Mouse (Mus musculus): ENCODE measurements around the gene Plaa. TPM values are rescaled to one million over a fixed set of nuclear protein-coding genes. Genes with fewer than 3 reads are reported as not detected.

Plaa gene
- polyA plus RNA-seq (2012; rRNA removed; ENCODE audit: low replicate concordance), result 42.6 and 54.4 TPM in 2 replicates

DNA sequence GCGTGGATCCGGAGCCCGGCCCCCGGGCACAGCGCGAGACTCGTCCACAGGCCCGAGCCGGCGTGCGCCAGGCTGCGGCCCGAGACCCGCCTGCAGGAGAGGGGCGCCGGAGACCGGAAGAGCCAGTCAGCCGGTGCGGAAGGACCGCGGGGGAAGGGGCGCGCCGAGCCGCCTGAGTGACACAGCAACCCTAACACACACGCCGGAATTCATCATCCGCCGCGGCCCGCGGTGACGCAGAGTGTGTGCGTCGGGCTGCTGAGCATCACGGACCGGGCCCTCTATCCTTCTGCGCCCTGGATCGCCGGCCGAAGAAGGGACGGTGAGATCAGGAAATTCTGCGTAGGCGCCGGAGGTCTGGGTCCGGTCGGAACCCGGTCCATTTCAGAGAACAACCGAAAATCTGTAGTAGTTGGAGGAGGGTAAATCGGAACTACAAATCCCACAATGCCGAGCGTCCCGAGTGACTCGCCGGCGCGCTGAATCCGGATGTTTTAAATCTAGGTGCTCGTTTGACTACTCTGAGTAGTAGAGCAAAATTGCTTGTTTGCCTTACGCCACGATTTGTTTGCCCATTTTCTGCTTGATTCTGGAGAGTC is at the start of gene Plaa:
Plaa (minus strand) TSS at position 214 of the 599 bp plus-strand sequence.

DNA sequence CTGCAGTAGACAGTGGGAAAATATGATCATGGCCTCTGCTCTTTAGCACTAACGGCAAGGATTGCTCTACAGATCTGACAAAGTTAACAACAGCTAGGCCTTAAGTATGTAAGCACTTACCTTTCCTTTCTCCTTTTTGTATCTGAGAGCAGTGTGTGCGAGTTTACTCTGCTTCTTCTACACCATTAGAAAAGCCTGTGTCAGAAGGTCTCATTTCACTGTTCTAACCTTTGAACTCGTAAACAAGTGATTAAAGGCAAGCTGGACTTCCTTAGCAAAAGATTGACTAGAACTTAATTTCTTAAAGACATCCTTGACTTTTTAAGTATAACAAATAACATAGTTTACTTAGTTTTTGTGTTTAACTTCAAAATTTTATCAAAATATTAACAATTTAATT is 46.9 kb upstream of the Plaa start, which contains the start of gene Lrrc19:
Lrrc19 (minus strand) TSS at position 225 of the 400 bp plus-strand sequence.

DNA sequence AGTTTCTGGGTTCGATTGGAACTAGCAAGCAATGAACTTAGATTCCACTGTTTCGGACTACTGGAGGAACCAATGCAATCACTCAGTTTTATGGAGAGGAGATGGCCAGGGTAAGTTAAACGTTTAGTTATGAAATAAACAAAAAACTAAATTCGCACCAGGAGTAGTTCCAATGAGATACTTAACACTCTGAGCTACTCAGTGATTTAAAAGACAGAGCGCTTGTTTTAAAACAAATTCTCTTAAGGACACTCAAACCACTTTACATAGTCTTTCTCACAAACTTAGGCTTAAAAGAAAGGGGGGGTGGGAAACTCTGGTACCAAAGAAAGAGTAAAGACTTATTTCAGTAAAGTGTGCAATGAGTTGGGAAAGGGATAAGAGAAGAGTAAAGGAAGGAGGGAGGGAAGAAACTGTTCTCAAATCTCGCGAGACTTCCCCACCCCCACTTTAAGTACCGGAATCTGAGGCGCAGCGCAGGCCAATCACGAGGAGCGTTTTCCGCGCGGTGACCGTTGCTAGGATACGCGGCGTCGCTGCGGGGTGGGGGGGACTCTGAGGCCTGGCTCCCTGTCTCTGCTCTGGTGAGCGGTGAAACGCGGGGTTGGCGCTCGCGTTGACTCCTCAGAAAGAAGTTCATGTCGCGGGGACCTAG is 11.1 kb upstream of the Plaa start, which contains the start of gene Ift74:
Ift74 (plus strand) TSS at position 520 of the 655 bp plus-strand sequence.

DNA sequence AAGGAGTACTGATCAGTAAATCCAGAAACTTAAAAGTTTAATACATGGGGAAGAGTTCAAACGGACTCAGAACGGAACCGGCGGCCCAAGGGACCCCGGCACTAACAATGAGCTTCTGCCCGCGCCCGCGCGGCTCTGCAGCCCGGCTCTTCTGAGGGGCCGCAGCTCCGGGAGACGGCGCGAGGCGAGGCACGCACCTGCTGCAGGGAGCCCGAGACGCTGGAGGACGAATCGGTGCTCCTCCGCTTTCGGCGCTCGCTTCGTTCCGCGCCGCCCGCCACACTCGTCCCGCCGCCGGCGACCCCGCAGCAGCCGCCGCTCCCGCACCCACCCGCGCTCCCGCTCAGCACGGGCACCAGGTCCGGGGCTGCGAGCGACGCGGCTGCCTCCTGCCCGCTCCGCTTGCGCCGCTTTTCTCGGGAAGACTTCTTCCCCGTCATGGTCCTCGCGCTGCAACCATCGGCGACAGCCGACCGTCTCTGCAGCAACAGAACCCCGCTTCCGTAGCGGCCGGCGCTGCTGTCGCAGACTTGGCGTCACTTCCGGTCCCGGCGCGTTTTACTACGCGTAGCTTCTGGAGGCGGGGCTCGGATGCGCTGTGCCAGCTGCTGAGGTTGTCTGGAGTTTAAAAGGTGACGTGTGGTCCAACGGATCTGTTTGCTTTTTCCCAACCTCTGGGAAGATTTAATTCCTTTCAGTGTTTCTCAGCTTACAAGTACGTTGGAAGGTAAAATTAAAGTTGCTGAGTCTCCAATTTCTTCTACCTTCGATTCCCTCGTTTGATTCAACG is 46.6 kb downstream of the Plaa start, which contains the start of the genes Gm10306 and Caap1:
Gm10306 (plus strand) TSS at position 282 of the 790 bp plus-strand sequence.
Caap1 (minus strand) TSS at position 532 of the 790 bp plus-strand sequence.

Other genes with a start within 250 kb of the Plaa start
- gene Gm10306, start 46.7 kb downstream of the Plaa start, polyA plus RNA-seq (2012; rRNA removed; ENCODE audit: low replicate concordance), result not detected in 2 replicates
- 1.2 and 5.7 TPM in 2 replicates for gene Caap1, start 46.4 kb downstream of the Plaa start, polyA plus RNA-seq (2012; rRNA removed; ENCODE audit: low replicate concordance)
- 0.23 TPM in 1 of 2 replicates, not detected in the other for gene Ift74, start 11.2 kb upstream of the Plaa start, polyA plus RNA-seq (2012; rRNA removed; ENCODE audit: low replicate concordance)
- 1.9 and 2.1 TPM in 2 replicates for gene Lrrc19, start 46.9 kb upstream of the Plaa start, polyA plus RNA-seq (2012; rRNA removed; ENCODE audit: low replicate concordance)
- gene Tek, start 136.0 kb upstream of the Plaa start, polyA plus RNA-seq (2012; rRNA removed; ENCODE audit: low replicate concordance), result 0.75 and 0.76 TPM in 2 replicates